Mouse (Mus musculus) liver, adult 2 months (tissue): ENCODE measurements around the gene Fosl2. TPM values are rescaled to one million over a fixed set of nuclear protein-coding genes. Genes with fewer than 3 reads are reported as not detected.

Experiments used
- DNase-seq: peaks from one replicate; pipeline ENCODE4 v3.0.0-alpha.2; 2011; ENCODE audit warnings: low read depth, low spot score; ENCODE audit errors: extremely low read depth
- H3K27ac ChIP-seq: fragments of 200-500 bp; replicated peaks from 2 replicates; pipeline ENCODE4 v1.5.1; 2012; ENCODE audit warnings: low read depth, mild to moderate bottlenecking, control low read depth, inconsistent platforms, low read length; ENCODE audit not compliant: insufficient read depth
- H3K27me3 ChIP-seq: fragments of 200-500 bp; 2 replicates; pipeline ENCODE4 v1.6.1; 2012; ENCODE audit warnings: mild to moderate bottlenecking, moderate library complexity, low read length, inconsistent platforms; ENCODE audit not compliant: control insufficient read depth, insufficient read depth
- H3K36me3 ChIP-seq: fragments of 200-500 bp; 2 replicates; pipeline ENCODE4 v1.6.1; 2012; ENCODE audit warnings: low read length, inconsistent platforms; ENCODE audit not compliant: control insufficient read depth, insufficient read depth
- H3K4me1 ChIP-seq: fragments of 200-500 bp; 2 replicates; pipeline ENCODE4 v1.6.1; 2011; ENCODE audit warnings: low read length; ENCODE audit not compliant: control insufficient read depth, insufficient read depth
- H3K4me3 ChIP-seq: fragments of 200-500 bp; 2 replicates; pipeline ENCODE4 v1.5.1; 2011; ENCODE audit warnings: low read depth, mild to moderate bottlenecking, control low read depth, low read length, moderate library complexity; ENCODE audit not compliant: insufficient read depth
- H3K79me2 ChIP-seq: fragments of 200-500 bp; 2 replicates; pipeline ENCODE4 v1.6.1; 2012; ENCODE audit warnings: inconsistent platforms, mild to moderate bottlenecking, low read length, moderate library complexity; ENCODE audit not compliant: control insufficient read depth, insufficient read depth
- H3K9ac ChIP-seq: fragments of 200-500 bp; 2 replicates; pipeline ENCODE4 v1.6.1; 2012; ENCODE audit warnings: low read depth, mild to moderate bottlenecking, control low read depth, inconsistent platforms, low read length
- CTCF ChIP-seq: fragments of 200-500 bp; IDR thresholded peaks from 2 replicates; pipeline ENCODE4 v1.5.1; 2011; ENCODE audit warnings: low read depth, low read length, control low read depth
- POLR2A ChIP-seq: fragments of 200-500 bp; IDR thresholded peaks from 2 replicates; pipeline ENCODE4 v1.6.1; 2011; ENCODE audit warnings: low read length, control low read depth; ENCODE audit not compliant: insufficient read depth; ENCODE audit errors: extremely low read depth
- WGBS: fragments of 180-500 bp; shearing (Covaris S2); methylation state at CpG from one replicate; pipeline ENCODE4 v1.1.7; 2018; 5-methylcytosine and 5-hydroxymethylcytosine counted together
- polyA plus RNA-seq: library from polyadenylated mRNA; depleted of rRNA; stranded (reverse); fragments of >200 nt; gene quantifications from 2 replicates; pipeline ENCODE4 v1.2.3, GENCODE M21; 2012
- total RNA-seq: library from RNA; depleted of rRNA; stranded (reverse); fragments of >200 nt; gene quantifications from 2 replicates; pipeline ENCODE4 v1.2.3, GENCODE M21; 2014

The Fosl2 gene
- total and polyA plus RNA-seq, 2 experiments, result 2.1 to 4.4 TPM

- no peak overlapping the region for H3K4me3 ChIP-seq
- H3K4me1 ChIP-seq, result peaks cover 18% of the 10 kb centered on the region
- peaks cover 2% of the 10 kb centered on the region; the same call in 1 of the 2 replicates for H3K36me3 ChIP-seq
- peaks cover 30% of the 10 kb centered on the region for H3K79me2 ChIP-seq
- DNase-seq, result no peak
- 0 out of 2 replicates have a peak overlapping the region, but pooled peaks have one; percentile 14 for H3K9ac ChIP-seq
- no peak overlapping the region for H3K27ac ChIP-seq
- WGBS, result 69% methylated on average over 2 of the region's 2 CpGs
- no peaks in the 10 kb centered on the region for H3K27me3 ChIP-seq
- no peak for TF ChIP-seq POLR2A
- no peak for TF ChIP-seq CTCF
These were observed 6.3 kb downstream of the Fosl2 start for GRCm38 (mm10) chr5:32141899-32142298.

GRCm38 (mm10) chr5:32143433-32143970 is 7.9 kb downstream of the Fosl2 start:
- WGBS, result 87% methylated on average over 13 of the region's 13 CpGs
- no peak overlapping the region for H3K9ac ChIP-seq

GRCm38 (mm10) chr5:32146281-32146680 is 10.7 kb downstream of the Fosl2 start:
- TF ChIP-seq POLR2A (no peak), CTCF (no peak)
- Histone ChIP-seq H3K9ac (no peak overlapping the region), H3K4me1 (peaks cover 4% of the 10 kb centered on the region), H3K79me2 (peaks cover 25% of the 10 kb centered on the region), H3K27ac (no peak overlapping the region), H3K4me3 (no peak overlapping the region), H3K36me3 (peaks cover 11% of the 10 kb centered on the region; the same call in 1 of the 2 replicates), H3K27me3 (no peaks in the 10 kb centered on the region)
- no peak for DNase-seq
- 87% methylated on average over 6 of the region's 6 CpGs for WGBS

More at GRCm38 (mm10) chr5:32143433-32143970, 7.9 kb downstream of the Fosl2 start:
- peaks cover 13% of the 10 kb centered on the region for H3K4me1 ChIP-seq
- peaks cover 30% of the 10 kb centered on the region for H3K79me2 ChIP-seq
- H3K4me3 ChIP-seq, result no peak overlapping the region
- no peak overlapping the region for H3K27ac ChIP-seq
- H3K27me3 ChIP-seq, result no peaks in the 10 kb centered on the region
- DNase-seq, result no peak
- no peak for TF ChIP-seq POLR2A
- no peak for TF ChIP-seq CTCF
- peaks cover 9% of the 10 kb centered on the region; the same call in 1 of the 2 replicates for H3K36me3 ChIP-seq

GRCm38 (mm10) chr5:32148593-32148992 is 13.0 kb downstream of the Fosl2 start:
- Histone ChIP-seq H3K36me3 (peaks cover 17% of the 10 kb centered on the region; the same call in 1 of the 2 replicates), H3K4me3 (no peak overlapping the region), H3K27ac (no peak overlapping the region), H3K79me2 (peaks cover 4% of the 10 kb centered on the region; the same call in 1 of the 2 replicates), H3K4me1 (no peaks in the 10 kb centered on the region; the same call in 1 of the 2 replicates), H3K27me3 (no peaks in the 10 kb centered on the region), H3K9ac (no peak overlapping the region)
- TF ChIP-seq CTCF, result no peak
- TF ChIP-seq POLR2A, result no peak
- no peak for DNase-seq
- WGBS, result 86% methylated on average over 4 of the region's 4 CpGs

GRCm38 (mm10) chr5:32151244-32151643 is 15.6 kb downstream of the Fosl2 start:
- Histone ChIP-seq H3K9ac (no peak overlapping the region), H3K36me3 (peaks cover 17% of the 10 kb centered on the region; the same call in 1 of the 2 replicates), H3K27me3 (no peaks in the 10 kb centered on the region), H3K4me1 (peaks cover 9% of the 10 kb centered on the region; the same call in 1 of the 2 replicates), H3K79me2 (no peaks in the 10 kb centered on the region), H3K27ac (no peak overlapping the region), H3K4me3 (no peak overlapping the region)
- WGBS, result 85% methylated on average over 4 of the region's 4 CpGs
- DNase-seq, result no peak
- TF ChIP-seq POLR2A, result no peak
- TF ChIP-seq CTCF, result no peak
